Mouse (Mus musculus) kidney, adult 2 months (tissue): ENCODE data around the gene Krtap4-1. TPM values are rescaled to one million over a fixed set of nuclear protein-coding genes. Genes with fewer than 3 reads are reported as not detected.
"Not testable (repeated sequence)": the region's sequence is repeated elsewhere in the genome, so short reads cannot be mapped to it uniquely, and the experiment has no call there.

Source experiments
- DNase-seq: peaks from one replicate; pipeline ENCODE4 v3.0.0; 2021
- H3K27ac ChIP-seq: fragments of 200-500 bp; 2 replicates; pipeline ENCODE4 v1.5.1; 2012; ENCODE audit warnings: low read depth, low read length, control low read depth, inconsistent platforms; ENCODE audit not compliant: insufficient read depth
- H3K27me3 ChIP-seq: fragments of 200-500 bp; replicated peaks from 2 replicates; pipeline ENCODE4 v1.6.1; 2012; ENCODE audit warnings: mild to moderate bottlenecking, moderate library complexity, low read length, inconsistent platforms; ENCODE audit not compliant: control insufficient read depth, insufficient read depth
- H3K36me3 ChIP-seq: fragments of 200-500 bp; 2 replicates; pipeline ENCODE4 v1.6.1; 2012; ENCODE audit warnings: mild to moderate bottlenecking, moderate library complexity, low read length, inconsistent platforms; ENCODE audit not compliant: control insufficient read depth, insufficient read depth
- H3K4me1 ChIP-seq: fragments of 200-500 bp; 2 replicates; pipeline ENCODE4 v1.6.1; 2011; ENCODE audit warnings: low read length; ENCODE audit not compliant: control insufficient read depth, insufficient read depth
- H3K4me3 ChIP-seq: fragments of 200-500 bp; 2 replicates; pipeline ENCODE4 v1.5.1; 2011; ENCODE audit warnings: mild to moderate bottlenecking, low read depth, low read length, control low read depth; ENCODE audit not compliant: insufficient read depth
- CTCF ChIP-seq: fragments of 200-500 bp; conservative IDR thresholded peaks from 2 replicates; pipeline ENCODE4 v1.5.1; 2011; ENCODE audit warnings: low read depth, mild to moderate bottlenecking, control low read depth, low read length, moderate library complexity, mixed read lengths; ENCODE audit not compliant: insufficient read depth, insufficient read length
- POLR2A ChIP-seq: fragments of 200-500 bp; IDR thresholded peaks from one replicate; pipeline ENCODE4 v1.6.1; 2011; ENCODE audit warnings: low read depth, low read length, control low read depth
- WGBS: fragments of 180-500 bp; shearing (Covaris S2); methylation state at CpG from one replicate; pipeline ENCODE4 v1.1.7; 2018; 5-methylcytosine and 5-hydroxymethylcytosine counted together
- polyA plus RNA-seq: library from polyadenylated mRNA; depleted of rRNA; stranded (reverse); fragments of >200 nt; gene quantifications from 2 replicates; pipeline ENCODE4 v1.2.3, GENCODE M21; 2012

Krtap4-1 gene
- polyA plus RNA-seq, 1 experiment: not detected

- 68% methylated on average over 2 of the region's 2 CpGs for WGBS
Observed at GRCm38 (mm10) chr11:99620335-99620734, 7.7 kb downstream of the Krtap4-1 start, which contains the start of gene Gm11562. Gene Gm11562 (minus strand): TSS chr11:99620435.

GRCm38 (mm10) chr11:99614796-99615363, 13.2 kb downstream of the Krtap4-1 start, which contains the start of gene Krtap2-4:
Gene Krtap2-4 (minus strand): TSS chr11:99614846.
- no peak for DNase-seq
- WGBS: 73% methylated on average over 3 of the region's 3 CpGs
- no peaks in the 10 kb centered on the region for H3K36me3 ChIP-seq
- H3K27me3 ChIP-seq: no peaks in the 10 kb centered on the region
- H3K27ac ChIP-seq: no peak within 1 kb of the TSS
- no peak within 1 kb of the TSS for H3K4me3 ChIP-seq
- no peaks in the 10 kb centered on the region for H3K4me1 ChIP-seq
- TF ChIP-seq CTCF (no peak), POLR2A (no peak)

More at GRCm38 (mm10) chr11:99620335-99620734, 7.7 kb downstream of the Krtap4-1 start, which contains the start of gene Gm11562:
- no peak for DNase-seq
- Histone ChIP-seq H3K36me3 (no peaks in the 10 kb centered on the region), H3K27ac (no peak within 1 kb of the TSS), H3K4me1 (no peaks in the 10 kb centered on the region), H3K27me3 (no peaks in the 10 kb centered on the region), H3K4me3 (no peak within 1 kb of the TSS)
- no peak for TF ChIP-seq CTCF
- TF ChIP-seq POLR2A: no peak

- H3K27ac ChIP-seq, H3K27me3 ChIP-seq, DNase-seq, H3K4me3 ChIP-seq, H3K36me3 ChIP-seq, H3K4me1 ChIP-seq: not testable (repeated sequence)
- WGBS: 59% methylated on average over 1 of the region's 2 CpGs
Observed at GRCm38 (mm10) chr11:99610089-99610488, 17.9 kb downstream of the Krtap4-1 start, which contains the start of gene Gm11937. Gene Gm11937 (minus strand): TSS chr11:99610189.

GRCm38 (mm10) chr11:99609126-99609525, 18.9 kb downstream of the Krtap4-1 start:
- Histone ChIP-seq H3K27me3 (no peaks in the 10 kb centered on the region), H3K27ac (no peak overlapping the region)
- TF ChIP-seq POLR2A (no peak), CTCF (no peak)

DNA sequence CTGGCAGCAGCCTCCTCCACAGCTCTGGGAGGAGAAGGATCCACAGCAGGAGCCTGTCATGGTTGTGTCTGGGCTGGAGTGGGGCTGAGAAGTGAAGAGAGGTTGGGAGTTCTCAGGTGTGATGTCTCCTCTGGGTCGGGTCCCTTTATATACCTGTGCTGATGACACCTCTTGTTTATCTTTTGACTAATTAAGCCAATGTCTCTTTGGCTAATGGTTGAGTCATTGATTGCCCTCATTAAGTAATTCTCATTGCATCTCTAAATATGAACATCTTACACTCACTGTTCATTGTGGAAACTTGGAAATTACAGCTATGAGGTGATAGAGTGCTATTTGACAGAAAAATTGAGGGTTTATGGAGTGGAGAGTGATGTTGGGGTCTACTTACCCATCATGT, 24.8 kb downstream of the Krtap4-1 start, which contains the start of gene Gm11938:
Gene Gm11938, minus strand, starts transcription at position 101 of the 400 bp plus-strand sequence.
- not testable (repeated sequence) for H3K36me3 ChIP-seq, H3K27ac ChIP-seq, H3K27me3 ChIP-seq, H3K4me3 ChIP-seq, DNase-seq, H3K4me1 ChIP-seq
- 39% methylated on average over 1 of the region's 1 CpGs for WGBS

More at GRCm38 (mm10) chr11:99609126-99609525, 18.9 kb downstream of the Krtap4-1 start:
- no peak for DNase-seq
- Histone ChIP-seq H3K36me3 (no peaks in the 10 kb centered on the region), H3K4me1 (no peaks in the 10 kb centered on the region), H3K4me3 (no peak overlapping the region)
- WGBS: 76% methylated on average over 1 of the region's 1 CpGs

- not testable (repeated sequence) for H3K4me3 ChIP-seq, H3K36me3 ChIP-seq, H3K27me3 ChIP-seq, H3K4me1 ChIP-seq, DNase-seq, H3K27ac ChIP-seq
- 66% methylated on average over 6 of the region's 6 CpGs for whole genome bisulfite sequencing
Observed at GRCm38 (mm10) chr11:99597742-99598141, 30.3 kb downstream of the Krtap4-1 start, which contains the start of gene Krtap9-3. Gene Krtap9-3 (minus strand): TSS chr11:99598105.

GRCm38 (mm10) chr11:99590981-99591380, 37.1 kb downstream of the Krtap4-1 start, which contains the start of gene Krtap1-3:
Gene Krtap1-3 (minus strand): TSS chr11:99591339.
- Histone ChIP-seq H3K4me3 (no peak within 1 kb of the TSS), H3K36me3 (no peaks in the 10 kb centered on the region), H3K4me1 (no peaks in the 10 kb centered on the region), H3K27me3 (no peaks in the 10 kb centered on the region), H3K27ac (no peak within 1 kb of the TSS)
- no peak for DNase-seq
- TF ChIP-seq POLR2A (no peak), CTCF (no peak)
- WGBS: 68% methylated on average over 6 of the region's 6 CpGs
